Mouse (Mus musculus) cerebellum, adult 2 months (tissue): ENCODE measurements around the gene Snorc. TPM values are rescaled to one million over a fixed set of nuclear protein-coding genes. Genes with fewer than 3 reads are reported as not detected.
"Not testable (repeated sequence)": the region's sequence is repeated elsewhere in the genome, so short reads cannot be mapped to it uniquely, and the experiment has no call there.

Source experiments
- DNase-seq, 2 experiments: peaks; one replicate each; pipeline ENCODE4 v3.0.0; 2021
- H3K27ac ChIP-seq: fragments of 200-500 bp; 2 replicates; pipeline ENCODE4 v1.5.1; 2012; ENCODE audit warnings: low read length, control low read depth, inconsistent platforms; ENCODE audit not compliant: insufficient read depth
- H3K27me3 ChIP-seq: fragments of 200-500 bp; 2 replicates; pipeline ENCODE4 v1.6.1; 2012; ENCODE audit warnings: inconsistent platforms, mild to moderate bottlenecking, low read length, moderate library complexity; ENCODE audit not compliant: control insufficient read depth, insufficient read depth
- H3K4me1 ChIP-seq: fragments of 200-500 bp; 2 replicates; pipeline ENCODE4 v1.6.1; 2011; ENCODE audit warnings: low read length; ENCODE audit not compliant: control insufficient read depth, insufficient read depth
- H3K4me3 ChIP-seq: fragments of 200-500 bp; replicated peaks from 2 replicates; pipeline ENCODE3; 2011; ENCODE audit warnings: mild to moderate bottlenecking, low read depth, low read length, control low read depth; ENCODE audit not compliant: insufficient read depth
- CTCF ChIP-seq: fragments of 200-500 bp; IDR thresholded peaks from 2 replicates; pipeline ENCODE4 v1.5.1; 2011; ENCODE audit warnings: low read depth, mild to moderate bottlenecking, control low read depth, low read length, moderate library complexity, borderline replicate concordance; ENCODE audit not compliant: insufficient read depth
- POLR2A ChIP-seq: fragments of 200-500 bp; IDR thresholded peaks from 2 replicates; pipeline ENCODE4 v1.6.1; 2011; ENCODE audit warnings: low read length, control low read depth, borderline replicate concordance; ENCODE audit not compliant: insufficient read depth
- WGBS: fragments of 180-500 bp; shearing (Covaris S2); methylation state at CpG from one replicate; pipeline ENCODE4 v1.1.7; 2018; 5-methylcytosine and 5-hydroxymethylcytosine counted together
- polyA plus RNA-seq: library from polyadenylated mRNA; depleted of rRNA; stranded (reverse); fragments of >200 nt; gene quantifications from 2 replicates; pipeline ENCODE4 v1.2.3, GENCODE M21; 2012; rRNA removed

Snorc gene
- polyA plus RNA-seq = 0.59 TPM in 1 of 2 replicates, not detected in the other

DNA sequence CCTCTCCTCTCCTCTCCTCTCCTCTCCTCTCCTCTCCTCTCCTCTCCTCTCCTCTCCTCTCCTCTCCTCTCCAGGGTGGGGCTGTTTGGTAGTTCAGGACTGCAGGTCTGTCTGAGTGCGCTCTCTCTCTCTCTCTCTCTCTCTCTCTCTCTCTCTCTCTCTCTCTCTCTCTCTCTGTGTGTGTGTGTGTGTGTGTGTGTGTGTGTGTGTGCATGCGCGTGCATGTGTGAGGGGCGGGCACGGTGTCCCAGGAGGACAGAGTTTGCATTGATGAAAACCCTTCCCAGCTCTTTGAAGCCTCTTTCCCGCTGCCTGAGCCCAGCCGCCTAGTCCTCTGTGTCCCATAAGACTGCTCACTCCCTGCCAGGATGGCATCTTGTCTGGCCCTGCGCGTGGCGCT lies at the start of gene Snorc:
Snorc (plus strand) TSS at position 301 of the 400 bp plus-strand sequence.
- 44% methylated on average over 9 of the region's 10 CpGs for WGBS
- not testable (repeated sequence) for DNase-seq, H3K4me3 ChIP-seq, H3K27me3 ChIP-seq, H3K4me1 ChIP-seq, H3K27ac ChIP-seq

DNA sequence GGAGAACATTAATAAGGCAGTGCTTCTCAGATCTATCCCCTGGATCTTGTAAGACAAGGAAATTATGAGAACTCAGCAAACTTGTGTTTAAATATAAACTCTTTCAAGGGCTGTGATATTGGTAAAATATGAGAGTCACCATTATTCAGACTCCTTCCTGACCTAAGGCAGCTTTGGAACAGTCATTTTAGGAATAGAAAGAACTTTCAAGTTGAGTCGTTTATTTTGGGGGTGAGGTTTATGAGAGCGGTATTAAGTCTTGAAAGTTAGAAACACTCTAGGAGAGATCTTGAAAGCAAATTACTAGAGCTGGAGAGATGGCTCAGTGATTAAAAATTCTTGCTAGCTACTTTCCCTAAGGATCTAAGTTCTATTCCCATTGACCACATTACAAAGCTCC lies 34.9 kb upstream of the Snorc start:
- no peak overlapping the region for H3K27ac ChIP-seq
- TF ChIP-seq CTCF = no peak
- WGBS = 96% methylated on average over 2 of the region's 2 CpGs
- DNase-seq = no peak
- no peak overlapping the region for H3K4me3 ChIP-seq
- H3K27me3 ChIP-seq = no peaks in the 10 kb centered on the region
- no peaks in the 10 kb centered on the region for H3K4me1 ChIP-seq

DNA sequence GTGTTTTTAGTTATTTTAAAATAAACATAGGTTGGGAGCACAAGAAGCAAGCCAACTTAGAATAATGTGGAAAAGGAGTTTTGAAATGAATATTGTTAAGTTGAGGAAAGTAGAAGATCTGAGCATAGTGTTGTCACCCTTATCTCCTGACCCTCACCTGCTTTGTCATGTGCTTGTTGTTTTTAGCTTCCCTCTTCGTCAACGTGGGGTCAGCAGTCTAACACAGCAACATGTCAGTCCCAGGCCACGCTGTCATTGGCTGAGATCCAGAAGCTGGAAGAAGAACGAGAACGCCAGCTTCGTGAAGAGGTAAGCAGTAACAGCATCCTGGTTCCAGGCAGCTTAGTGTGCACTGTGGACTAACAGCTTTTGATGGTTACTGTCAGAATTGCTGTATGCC lies 33.5 kb upstream of the Snorc start:
- no peak overlapping the region for H3K27ac ChIP-seq
- H3K4me3 ChIP-seq = no peak overlapping the region
- no peak for DNase-seq
- no peaks in the 10 kb centered on the region for H3K4me1 ChIP-seq
- no peaks in the 10 kb centered on the region for H3K27me3 ChIP-seq
- TF ChIP-seq CTCF = no peak
- no peak for TF ChIP-seq POLR2A
- WGBS = 33% methylated on average over 6 of the region's 6 CpGs

DNA sequence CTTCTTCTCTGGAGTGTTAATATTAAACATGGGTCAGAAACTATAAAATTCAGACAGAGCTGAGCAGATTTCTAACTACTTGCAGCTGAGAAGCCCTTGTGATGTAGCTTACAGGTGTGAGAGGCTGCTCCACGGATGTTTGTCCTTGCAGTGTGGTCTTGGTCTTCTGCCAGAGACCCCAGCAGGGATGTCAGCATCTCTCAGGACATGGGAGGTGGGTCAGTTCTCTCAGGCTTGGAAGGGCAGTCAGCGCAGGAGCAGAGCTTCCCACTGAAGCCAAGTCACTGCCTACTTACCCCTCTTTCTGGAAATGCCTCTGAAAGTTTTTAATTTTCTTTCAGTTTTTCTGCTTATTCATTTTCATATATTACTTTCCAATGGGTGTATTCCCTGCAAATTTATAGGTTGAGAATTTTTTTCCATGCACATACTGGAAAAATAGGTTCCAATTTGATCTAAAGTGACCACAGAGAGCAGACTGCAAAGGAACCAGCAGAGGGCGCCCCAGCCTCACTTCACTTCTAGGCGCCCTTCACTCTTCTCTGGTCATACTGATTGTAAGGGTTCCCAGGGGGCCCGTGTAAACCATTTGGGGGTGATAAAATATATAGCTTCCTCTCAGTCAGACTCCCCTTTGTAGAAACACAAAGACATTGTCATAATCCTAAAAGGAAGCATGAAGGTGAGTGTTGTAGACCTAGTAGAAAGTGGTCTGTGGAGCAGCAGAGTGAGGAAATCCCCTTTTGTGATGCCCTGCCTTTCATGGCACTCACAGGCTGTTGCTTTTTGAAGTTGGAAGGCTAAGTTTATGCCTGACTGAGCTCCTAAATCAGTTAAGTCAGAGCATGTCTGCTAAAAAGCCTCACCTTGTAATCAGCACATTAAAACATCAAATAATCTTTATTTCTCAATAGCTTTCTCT lies 22.6 kb upstream of the Snorc start:
- TF ChIP-seq POLR2A = no peak
- TF ChIP-seq CTCF = peak; percentile 72
- Histone ChIP-seq H3K4me3 (no peak overlapping the region), H3K4me1 (no peaks in the 10 kb centered on the region), H3K27ac (no peak overlapping the region), H3K27me3 (no peaks in the 10 kb centered on the region)
- peak; percentile 55 to 70 for DNase-seq
- 30% methylated on average over 5 of the region's 5 CpGs for WGBS

DNA sequence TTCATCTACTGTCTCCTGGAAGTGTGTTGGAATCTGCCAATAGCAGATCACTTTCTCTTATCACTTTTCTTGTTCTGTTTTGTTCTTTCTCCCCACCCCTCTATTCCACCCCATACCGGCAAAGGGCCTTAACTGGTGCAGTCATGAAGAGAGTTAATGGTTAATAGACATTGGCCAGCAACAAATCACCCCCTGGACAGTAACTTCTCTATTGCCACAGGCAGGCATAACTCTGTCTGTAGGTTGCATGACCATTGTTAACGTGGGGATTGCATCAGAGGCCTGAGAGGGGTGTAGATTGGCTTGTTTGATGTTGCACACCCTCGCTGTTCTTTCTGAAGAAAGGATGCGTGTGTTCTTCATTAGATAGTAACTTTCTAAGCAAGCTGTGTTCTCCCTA lies 20.6 kb upstream of the Snorc start:
- Histone ChIP-seq H3K27me3 (no peaks in the 10 kb centered on the region), H3K4me3 (no peak overlapping the region), H3K27ac (no peak overlapping the region), H3K4me1 (no peaks in the 10 kb centered on the region)
- TF ChIP-seq POLR2A = no peak
- no peak for TF ChIP-seq CTCF
- DNase-seq = no peak
- WGBS = 88% methylated on average over 4 of the region's 4 CpGs

DNA sequence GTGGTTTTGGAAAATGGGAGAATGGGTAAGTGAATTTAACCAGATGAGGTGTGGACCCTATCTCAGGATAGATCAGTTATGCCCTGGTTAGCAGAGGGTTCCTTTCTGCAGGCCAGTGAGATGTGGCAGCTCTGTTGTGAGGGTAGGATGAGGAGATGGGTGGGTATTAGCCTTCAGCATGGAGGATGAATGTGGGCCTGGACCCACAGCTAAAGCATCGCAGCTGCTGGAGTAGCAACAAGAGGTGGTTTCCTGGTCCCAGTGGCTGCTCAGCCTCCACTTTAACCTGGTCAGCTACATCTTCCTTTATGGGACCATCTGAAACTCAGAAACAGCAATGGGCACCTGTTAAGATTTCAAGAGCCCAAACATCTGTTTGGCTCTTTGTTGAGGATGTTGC lies 13.6 kb upstream of the Snorc start:
- Histone ChIP-seq H3K27ac (no peak overlapping the region), H3K4me1 (no peaks in the 10 kb centered on the region), H3K4me3 (no peak overlapping the region), H3K27me3 (no peaks in the 10 kb centered on the region)
- no peak for TF ChIP-seq CTCF
- TF ChIP-seq POLR2A = no peak
- no peak for DNase-seq
- WGBS = 100% methylated on average over 1 of the region's 1 CpGs

DNA sequence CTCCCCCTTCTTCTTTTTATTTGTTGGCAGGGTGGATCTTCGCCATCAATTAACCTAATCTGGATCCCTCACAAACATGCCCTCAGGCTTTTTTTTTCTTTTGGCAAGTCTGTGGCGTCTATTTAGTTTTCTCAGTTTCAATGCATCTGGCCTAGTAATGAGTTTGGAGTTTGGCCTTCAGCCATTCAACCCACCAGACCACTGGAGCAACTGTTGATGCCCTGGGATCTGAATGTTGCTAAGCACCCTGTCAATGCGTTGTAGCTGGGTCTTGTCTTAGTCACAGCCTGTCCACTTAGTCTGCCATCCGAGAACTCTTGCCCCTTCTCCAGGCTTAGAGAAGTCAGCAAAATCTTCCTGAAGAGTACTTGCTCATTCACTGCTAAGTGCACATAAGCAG lies 12.0 kb upstream of the Snorc start:
- peak in 1 of 2 experiments; percentile 0 for DNase-seq
- Histone ChIP-seq H3K4me3 (no peak overlapping the region), H3K27ac (no peak overlapping the region), H3K27me3 (no peaks in the 10 kb centered on the region), H3K4me1 (no peaks in the 10 kb centered on the region)
- TF ChIP-seq CTCF (no peak), POLR2A (no peak)
- 50% methylated on average over 4 of the region's 4 CpGs for WGBS

DNA sequence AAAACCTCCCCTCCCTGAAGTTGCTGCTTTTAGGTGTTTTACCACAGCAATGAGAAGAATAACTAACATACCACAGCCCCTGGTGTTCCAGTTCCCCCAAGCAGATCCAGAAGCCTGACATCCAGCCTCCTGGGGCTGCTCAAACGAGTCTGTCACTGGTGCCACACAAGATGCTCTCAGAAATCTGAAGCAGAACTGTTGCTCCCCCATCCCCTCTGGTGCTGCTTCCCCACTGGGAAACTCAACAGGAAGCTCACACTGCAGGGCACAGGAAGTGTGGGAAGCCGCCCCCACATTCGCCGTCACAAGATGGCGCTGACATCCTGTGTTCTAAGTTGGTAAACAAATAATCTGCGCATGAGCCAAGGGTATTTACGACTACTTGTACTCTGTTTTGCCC lies 10.2 kb upstream of the Snorc start:
- not testable (repeated sequence) for H3K4me1 ChIP-seq, H3K27ac ChIP-seq, H3K27me3 ChIP-seq, DNase-seq, H3K4me3 ChIP-seq
- WGBS = 87% methylated on average over 7 of the region's 7 CpGs
